Mouse (Mus musculus): ENCODE measurements at regions not wholly inside any gene's neighbourhood (a gene's known extent, or its start where the extent isn't known, plus 50 kb on each side); places are given as distances from the start of the nearest gene placed in this dataset.

DNA sequence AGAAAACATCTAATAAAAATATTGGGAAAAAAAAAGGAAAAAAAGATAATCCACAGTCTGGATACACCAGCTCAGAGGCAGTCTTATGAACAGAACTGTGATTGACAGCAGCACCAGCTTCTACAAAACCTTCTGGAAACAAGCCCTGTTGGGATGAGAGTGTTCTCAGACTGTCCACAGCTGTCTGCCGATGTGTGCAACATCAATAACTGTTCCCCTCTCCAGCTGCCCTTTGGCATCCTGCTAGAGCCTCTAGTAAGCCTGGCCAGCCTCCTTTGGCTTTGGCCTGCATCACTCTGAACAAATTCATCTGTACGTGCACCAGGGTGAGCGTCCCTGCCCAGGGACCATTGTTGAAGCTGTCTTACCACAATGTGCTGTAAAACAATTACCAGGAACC lies 137.0 kb upstream of the Irs2 start:
- Histone ChIP-seq H3K27ac (replicated peaks) (no peak overlapping the region), H3K9me3 (replicated peaks) (no peaks in the 10 kb centered on the region), H3K4me3 (no peak overlapping the region), H3K27me3 (ENCODE audit: low read depth, poor library complexity, severe bottlenecking) (no peaks in the 10 kb centered on the region), H3K36me3 (no peaks in the 10 kb centered on the region), H3K4me1 (no peaks in the 10 kb centered on the region; the same call in 1 of the 2 replicates)
- 88% methylated on average over 3 of the region's 3 CpGs for WGBS
- no peak for DNase-seq (ENCODE audit: low spot score)

DNA sequence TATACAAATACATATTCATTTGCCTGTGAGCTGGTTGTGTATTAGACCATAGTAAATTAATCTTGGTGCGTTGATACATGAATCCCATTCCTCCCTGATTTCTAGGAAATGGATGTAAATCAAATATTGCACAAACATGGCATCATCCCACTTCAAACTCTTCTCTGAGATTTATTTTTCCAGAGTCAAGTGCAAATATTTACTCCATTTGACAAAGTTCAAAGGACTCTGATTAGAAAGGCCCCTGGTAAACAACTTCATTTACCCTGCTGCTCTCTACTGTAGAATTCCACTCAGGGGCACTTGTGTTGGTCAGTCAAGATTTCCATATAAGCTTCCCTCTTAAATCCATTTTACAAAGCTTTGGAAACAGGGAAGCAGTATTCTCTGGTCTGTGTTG lies 132.3 kb upstream of the Irs2 start:
- 94% methylated on average over 1 of the region's 1 CpGs for WGBS
- H3K36me3 ChIP-seq: no peaks in the 10 kb centered on the region
- no peaks in the 10 kb centered on the region for H3K9me3 ChIP-seq (replicated peaks)
- no peaks in the 10 kb centered on the region for H3K4me1 ChIP-seq
- no peak overlapping the region for H3K27ac ChIP-seq (replicated peaks)
- H3K4me3 ChIP-seq: no peak overlapping the region
- DNase-seq (ENCODE audit: low spot score): no peak
- no peaks in the 10 kb centered on the region for H3K27me3 ChIP-seq (ENCODE audit: low read depth, poor library complexity, severe bottlenecking)

DNA sequence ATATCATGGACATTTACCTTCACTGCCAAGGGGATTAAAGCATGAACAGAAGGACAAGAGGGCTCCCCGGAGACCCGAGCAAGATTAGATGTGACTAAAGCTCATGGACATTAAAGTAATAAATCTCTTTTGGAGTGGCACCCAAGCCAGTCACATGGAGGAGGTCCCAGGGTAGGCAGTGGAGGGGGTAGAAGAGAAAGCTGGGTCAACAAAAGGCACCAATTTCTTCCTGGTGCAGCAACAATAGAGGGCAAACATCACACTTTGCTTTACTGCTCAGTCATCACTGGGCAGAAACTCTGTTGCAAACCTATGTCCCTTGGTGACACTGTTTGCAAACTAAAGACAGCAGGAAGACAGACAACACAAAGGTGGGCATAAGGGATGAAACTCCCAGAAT lies 131.0 kb upstream of the Irs2 start:
- Histone ChIP-seq H3K36me3 (no peaks in the 10 kb centered on the region), H3K27me3 (ENCODE audit: low read depth, poor library complexity, severe bottlenecking) (no peaks in the 10 kb centered on the region), H3K9me3 (replicated peaks) (no peaks in the 10 kb centered on the region), H3K4me3 (no peak overlapping the region), H3K4me1 (no peaks in the 10 kb centered on the region), H3K27ac (replicated peaks) (no peak overlapping the region)
- no peak for DNase-seq (ENCODE audit: low spot score)
- WGBS: 71% methylated on average over 2 of the region's 2 CpGs

DNA sequence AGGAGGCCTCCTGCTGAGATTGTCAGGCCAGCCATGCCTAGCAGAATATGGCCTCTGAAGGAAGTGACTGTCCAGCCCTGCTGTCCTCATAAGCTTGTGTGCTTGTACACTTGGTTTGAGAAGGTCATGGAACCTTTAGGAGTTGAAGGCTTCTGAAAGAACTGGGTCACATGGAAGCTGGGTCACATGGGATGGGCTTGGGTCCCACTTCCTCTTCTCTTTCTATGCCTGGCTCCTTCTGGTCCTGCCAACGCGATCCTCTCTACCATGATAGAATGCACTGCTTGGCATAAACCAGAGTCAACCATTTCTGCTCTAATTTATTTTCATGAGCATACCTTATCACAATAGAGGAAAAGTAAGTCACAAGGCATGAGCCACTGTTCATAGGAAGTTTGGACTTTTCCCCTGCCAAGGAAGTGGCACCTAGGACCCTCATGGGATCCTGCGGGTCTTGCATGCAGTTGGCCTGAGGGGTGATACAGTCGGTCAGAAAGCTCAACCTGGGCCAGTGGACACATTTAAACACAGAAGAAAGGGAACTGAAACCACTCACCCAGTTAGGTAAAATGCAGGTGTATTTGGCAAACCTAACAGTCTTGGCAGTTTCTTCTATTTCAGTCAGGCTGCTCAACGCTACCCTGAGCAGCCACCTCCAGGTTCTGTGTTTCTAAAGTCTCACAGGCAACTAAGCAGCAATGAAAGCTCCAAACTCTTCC lies 130.2 kb upstream of the Irs2 start:
- Histone ChIP-seq H3K27ac (replicated peaks) (no peak overlapping the region), H3K27me3 (ENCODE audit: low read depth, poor library complexity, severe bottlenecking) (no peaks in the 10 kb centered on the region), H3K4me3 (no peak overlapping the region), H3K4me1 (no peaks in the 10 kb centered on the region), H3K36me3 (no peaks in the 10 kb centered on the region), H3K9me3 (replicated peaks) (no peaks in the 10 kb centered on the region)
- 93% methylated on average over 5 of the region's 5 CpGs for WGBS
- no peak for DNase-seq (ENCODE audit: low spot score)

DNA sequence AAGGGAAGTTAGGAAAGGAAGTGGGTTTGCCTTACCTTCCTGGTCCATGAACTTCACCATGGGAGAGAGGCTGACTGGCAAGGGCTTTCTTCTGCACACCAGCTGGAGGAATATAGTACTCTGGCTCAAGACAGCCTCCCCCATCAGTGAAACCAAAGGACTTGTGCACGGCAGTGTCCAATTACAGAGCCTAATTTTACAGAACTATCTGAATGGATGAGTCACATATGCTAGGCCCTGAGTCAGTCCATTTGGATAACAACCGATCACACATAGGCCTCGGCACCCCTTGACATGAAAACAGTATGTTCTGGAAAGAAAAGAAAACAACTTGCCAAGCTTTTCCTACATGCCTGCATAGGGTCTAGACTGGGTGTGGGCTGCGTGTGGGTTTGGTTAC lies 128.3 kb upstream of the Irs2 start:
- H3K4me1 ChIP-seq: no peaks in the 10 kb centered on the region
- WGBS: 96% methylated on average over 4 of the region's 4 CpGs
- H3K36me3 ChIP-seq: no peaks in the 10 kb centered on the region
- no peak overlapping the region for H3K27ac ChIP-seq (replicated peaks)
- no peak overlapping the region for H3K4me3 ChIP-seq
- no peaks in the 10 kb centered on the region for H3K9me3 ChIP-seq (replicated peaks)
- DNase-seq (ENCODE audit: low spot score): no peak
- H3K27me3 ChIP-seq (ENCODE audit: low read depth, poor library complexity, severe bottlenecking): no peaks in the 10 kb centered on the region

DNA sequence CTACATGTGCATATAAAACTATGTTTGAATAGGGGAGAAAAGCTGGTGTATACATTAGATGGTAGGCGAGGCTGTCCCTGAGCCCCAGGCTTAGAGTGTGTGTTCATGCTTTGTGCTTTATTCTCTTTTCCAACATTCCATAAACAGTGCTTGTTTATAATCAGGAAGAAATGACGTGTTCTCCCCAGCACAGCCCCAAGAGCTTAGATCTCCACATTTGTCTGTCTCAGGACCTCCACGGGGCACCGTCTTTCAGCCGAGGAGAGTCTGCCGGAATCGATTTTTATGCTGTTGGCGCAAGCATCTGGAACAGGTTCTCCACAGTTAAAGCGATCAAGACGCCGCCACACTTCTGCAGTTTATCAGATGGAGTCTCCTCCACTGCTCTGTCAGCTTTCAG lies 126.9 kb upstream of the Irs2 start:
- no peaks in the 10 kb centered on the region for H3K4me1 ChIP-seq
- no peak overlapping the region for H3K4me3 ChIP-seq
- no peaks in the 10 kb centered on the region for H3K36me3 ChIP-seq
- H3K27ac ChIP-seq (replicated peaks): no peak overlapping the region
- no peaks in the 10 kb centered on the region for H3K27me3 ChIP-seq (ENCODE audit: low read depth, poor library complexity, severe bottlenecking)
- 95% methylated on average over 11 of the region's 11 CpGs for WGBS
- no peaks in the 10 kb centered on the region for H3K9me3 ChIP-seq (replicated peaks)
- DNase-seq (ENCODE audit: low spot score): no peak

DNA sequence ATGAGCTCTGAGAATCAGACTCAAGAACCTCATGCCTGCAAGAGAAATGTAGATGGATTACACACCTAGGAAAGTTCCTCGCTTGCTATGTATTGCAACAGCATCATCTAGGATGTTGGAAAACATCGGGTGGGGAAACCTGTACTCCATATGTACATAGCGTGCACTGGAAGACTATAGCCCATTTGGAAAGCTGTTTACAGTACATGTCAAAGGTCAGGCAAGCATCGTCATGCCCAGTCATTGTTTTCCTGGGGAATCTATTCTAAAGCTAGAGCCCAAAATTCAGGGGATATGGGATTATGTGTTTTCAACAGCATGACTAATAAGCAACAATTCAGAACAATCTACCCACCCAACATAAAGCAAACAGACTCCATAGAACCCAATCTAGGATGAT lies 126.3 kb upstream of the Irs2 start:
- no peaks in the 10 kb centered on the region for H3K4me1 ChIP-seq
- H3K4me3 ChIP-seq: no peak overlapping the region
- WGBS: 89% methylated on average over 4 of the region's 4 CpGs
- no peak overlapping the region for H3K27ac ChIP-seq (replicated peaks)
- H3K27me3 ChIP-seq (ENCODE audit: low read depth, poor library complexity, severe bottlenecking): no peaks in the 10 kb centered on the region
- no peaks in the 10 kb centered on the region for H3K36me3 ChIP-seq
- no peak for DNase-seq (ENCODE audit: low spot score)
- no peaks in the 10 kb centered on the region for H3K9me3 ChIP-seq (replicated peaks)

DNA sequence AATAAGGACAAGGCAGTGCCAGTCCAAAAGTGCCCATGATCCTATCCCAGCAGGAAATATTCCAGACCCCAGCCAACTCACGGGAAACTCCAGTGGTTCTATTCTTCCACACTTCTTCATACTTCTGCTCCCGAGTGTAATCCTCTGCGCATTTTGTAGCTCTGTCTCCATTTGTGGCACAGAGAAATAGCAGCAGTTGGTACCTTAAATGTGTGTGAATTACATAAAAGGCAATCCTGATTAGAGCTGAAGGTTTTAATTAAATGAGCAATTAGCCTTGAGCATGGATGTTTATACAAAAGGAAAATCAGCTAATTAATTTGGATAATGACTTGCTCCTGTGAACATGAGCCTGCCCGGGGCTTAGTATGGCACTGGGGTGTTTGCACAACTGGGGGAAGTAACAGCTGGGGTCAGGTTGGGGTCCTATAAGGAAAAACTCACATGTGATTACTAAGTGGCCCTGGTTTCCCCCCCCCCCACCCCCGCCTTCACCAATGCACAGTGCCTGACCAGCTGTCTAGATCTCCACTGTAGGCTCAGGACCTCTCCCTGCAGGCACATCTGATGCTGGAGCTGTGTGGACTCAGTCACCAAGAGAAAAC lies 110.9 kb upstream of the Irs2 start:
- WGBS: 74% methylated on average over 5 of the region's 5 CpGs
- no peak for DNase-seq (ENCODE audit: low spot score)
- no peaks in the 10 kb centered on the region for H3K36me3 ChIP-seq
- no peaks in the 10 kb centered on the region for H3K4me1 ChIP-seq
- H3K27me3 ChIP-seq (ENCODE audit: low read depth, poor library complexity, severe bottlenecking): no peaks in the 10 kb centered on the region
- no peaks in the 10 kb centered on the region for H3K9me3 ChIP-seq (replicated peaks)
- H3K27ac ChIP-seq (replicated peaks): no peak overlapping the region
- no peak overlapping the region for H3K4me3 ChIP-seq

DNA sequence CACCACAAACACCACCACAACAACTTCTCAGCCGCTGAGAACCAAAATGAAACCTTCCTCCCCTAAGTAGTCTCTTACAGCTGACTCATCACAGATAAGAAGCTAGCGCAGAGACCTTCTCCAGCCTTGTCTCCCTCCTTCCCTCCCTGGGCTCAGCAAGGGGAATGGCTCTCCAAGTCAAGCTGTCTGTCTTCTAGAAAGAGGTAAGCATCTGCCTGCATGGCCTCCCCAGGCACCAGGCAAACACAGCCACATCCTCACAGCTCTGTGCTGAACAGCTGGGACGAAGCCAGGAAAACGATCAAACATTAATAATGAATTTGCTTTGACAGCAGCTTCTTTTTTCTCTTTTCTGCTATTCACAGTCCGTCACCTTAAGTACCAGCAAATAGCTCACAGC lies 108.3 kb upstream of the Irs2 start:
- Histone ChIP-seq H3K27me3 (ENCODE audit: low read depth, poor library complexity, severe bottlenecking) (no peaks in the 10 kb centered on the region), H3K36me3 (no peaks in the 10 kb centered on the region), H3K4me1 (no peaks in the 10 kb centered on the region), H3K27ac (replicated peaks) (no peak overlapping the region), H3K9me3 (replicated peaks) (no peaks in the 10 kb centered on the region), H3K4me3 (no peak overlapping the region)
- DNase-seq (ENCODE audit: low spot score): no peak
- 91% methylated on average over 5 of the region's 5 CpGs for WGBS

DNA sequence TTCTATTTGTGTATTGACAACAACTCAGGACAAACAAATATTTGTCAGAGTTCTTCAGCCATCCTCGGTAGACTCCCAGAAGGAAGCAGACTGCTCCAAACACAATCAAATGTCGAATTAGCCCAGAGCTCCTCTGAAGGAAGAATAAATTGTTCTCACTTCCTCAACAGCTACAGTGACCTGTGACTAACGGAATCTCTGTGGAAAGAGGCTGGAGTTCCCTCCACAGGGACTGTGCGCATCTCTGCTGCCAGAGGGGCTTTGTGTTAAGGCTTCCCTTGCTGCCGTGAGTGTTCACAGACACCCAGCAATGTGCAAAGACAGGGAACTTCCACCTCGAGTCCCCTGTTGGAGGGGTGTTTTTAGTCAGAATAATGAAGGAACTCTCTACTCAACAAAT lies 107.0 kb upstream of the Irs2 start:
- DNase-seq (ENCODE audit: low spot score): no peak
- Histone ChIP-seq H3K4me1 (no peaks in the 10 kb centered on the region), H3K36me3 (no peaks in the 10 kb centered on the region), H3K4me3 (no peak overlapping the region), H3K27ac (replicated peaks) (no peak overlapping the region), H3K9me3 (replicated peaks) (no peaks in the 10 kb centered on the region), H3K27me3 (ENCODE audit: low read depth, poor library complexity, severe bottlenecking) (no peaks in the 10 kb centered on the region)
- WGBS: 62% methylated on average over 6 of the region's 6 CpGs

DNA sequence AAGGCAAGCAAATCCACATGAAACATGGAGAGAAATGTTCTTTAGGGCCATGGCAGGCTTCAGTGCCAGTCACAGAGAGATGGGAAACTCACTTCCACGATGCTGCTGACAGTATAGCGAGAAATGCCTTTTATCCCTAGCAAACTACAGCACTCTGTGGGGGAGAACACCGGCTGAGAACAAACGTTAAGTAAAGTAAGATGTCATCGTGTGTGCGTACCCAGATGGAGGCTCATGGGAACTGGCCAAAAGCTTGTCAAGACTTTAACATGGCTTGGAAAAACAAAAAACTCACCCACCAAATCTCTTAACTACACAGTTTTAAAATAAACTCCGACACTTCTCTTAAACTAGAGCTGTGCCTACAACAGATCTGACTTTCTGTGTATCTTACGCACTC lies 106.3 kb upstream of the Irs2 start:
- Histone ChIP-seq H3K27me3 (ENCODE audit: low read depth, poor library complexity, severe bottlenecking) (no peaks in the 10 kb centered on the region), H3K9me3 (replicated peaks) (no peaks in the 10 kb centered on the region), H3K4me3 (no peak overlapping the region), H3K36me3 (no peaks in the 10 kb centered on the region), H3K27ac (replicated peaks) (no peak overlapping the region), H3K4me1 (no peaks in the 10 kb centered on the region)
- WGBS: 73% methylated on average over 8 of the region's 8 CpGs
- DNase-seq (ENCODE audit: low spot score): no peak

DNA sequence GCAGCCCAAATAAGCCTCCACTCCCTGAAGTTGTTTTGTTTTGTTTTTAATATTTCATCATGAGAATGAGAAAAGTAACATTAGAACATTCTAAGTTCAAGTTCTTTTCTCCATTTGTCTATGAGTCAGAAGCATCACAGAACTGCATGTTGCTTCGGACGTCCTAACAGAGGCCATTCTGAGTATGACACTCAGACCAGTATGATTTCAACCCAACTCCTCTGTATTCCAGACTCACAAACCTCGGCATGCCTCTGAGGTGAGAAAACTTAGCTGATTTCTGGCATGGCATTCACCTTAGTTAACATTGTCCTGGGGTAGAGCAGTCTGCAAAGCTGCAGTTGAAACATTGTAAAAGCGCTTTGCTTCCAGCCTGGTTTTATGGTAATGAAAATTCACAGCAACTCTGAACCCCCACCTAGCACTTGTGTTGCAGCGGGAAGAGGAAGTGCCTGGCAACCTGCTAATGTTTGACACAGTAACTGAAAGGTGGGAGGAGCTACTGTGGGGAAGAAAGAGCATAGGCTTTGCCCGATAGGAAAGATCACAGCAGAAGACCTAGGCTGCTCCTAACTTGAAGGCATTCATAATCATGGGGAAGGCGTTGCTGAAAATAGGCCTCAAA lies 104.8 kb upstream of the Irs2 start:
- 78% methylated on average over 7 of the region's 7 CpGs for WGBS
- no peaks in the 10 kb centered on the region for H3K27me3 ChIP-seq (ENCODE audit: low read depth, poor library complexity, severe bottlenecking)
- no peak for DNase-seq (ENCODE audit: low spot score)
- H3K27ac ChIP-seq (replicated peaks): no peak overlapping the region
- H3K36me3 ChIP-seq: no peaks in the 10 kb centered on the region
- H3K9me3 ChIP-seq (replicated peaks): no peaks in the 10 kb centered on the region
- no peaks in the 10 kb centered on the region for H3K4me1 ChIP-seq
- no peak overlapping the region for H3K4me3 ChIP-seq

DNA sequence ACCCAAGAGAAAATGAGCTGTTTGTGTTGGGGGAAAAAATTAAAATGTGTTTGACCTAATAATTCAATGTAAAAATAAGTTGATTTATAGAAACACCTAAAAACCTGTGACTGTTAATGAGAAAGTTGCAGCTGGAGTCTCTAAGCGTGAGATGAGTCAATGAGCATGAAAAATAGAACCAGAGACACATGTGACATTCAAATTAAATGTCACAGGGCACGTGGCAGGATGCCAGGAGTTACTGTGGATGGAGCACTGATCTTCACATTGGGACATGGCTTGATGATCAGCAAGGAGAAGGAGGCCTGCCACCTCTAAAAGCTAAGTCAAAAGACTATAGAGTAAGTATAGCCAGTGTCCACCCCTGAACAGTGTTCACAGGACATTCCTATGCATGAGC lies 103.7 kb upstream of the Irs2 start:
- no peak overlapping the region for H3K27ac ChIP-seq (replicated peaks)
- H3K9me3 ChIP-seq (replicated peaks): no peaks in the 10 kb centered on the region
- no peaks in the 10 kb centered on the region for H3K36me3 ChIP-seq
- H3K27me3 ChIP-seq (ENCODE audit: low read depth, poor library complexity, severe bottlenecking): no peaks in the 10 kb centered on the region
- no peak overlapping the region for H3K4me3 ChIP-seq
- DNase-seq (ENCODE audit: low spot score): no peak
- no peaks in the 10 kb centered on the region for H3K4me1 ChIP-seq
- WGBS: 85% methylated on average over 2 of the region's 2 CpGs
